ENCODE assay signal across 21 mouse cellular contexts in genomic region chr8:124039351-124039750, GRCm38 (mm10). TPM values are rescaled to one million over a fixed set of nuclear protein-coding genes. Genes with fewer than 3 reads are reported as not detected.
DNase-seq lines count a peak whose midpoint lies in the region; ATAC-seq and TF ChIP-seq lines count a peak whose summit lies in the region.
"Had no signal": no experiment of that assay in that cellular context is flagged by ENCODE, and none has a peak within 500 bp of the region (broad histone marks: within the 10 kb centered on the region; RNA-seq: fewer than 3 reads in every experiment).

No protein-coding gene starts in this region.

- H3K36me3 ChIP-seq in intestine, embryonic 14.5 days (ENCODE audit: control insufficient read depth, insufficient read depth, low read length): peaks cover 88% of the 10 kb centered on the region
- peaks cover 15% of the 10 kb centered on the region for H3K36me3 ChIP-seq in intestine, embryonic 16.5 days (ENCODE audit: control insufficient read depth, insufficient read depth, low read length)
- peaks cover 3% of the 10 kb centered on the region; the same call in 1 of the 2 replicates for H3K36me3 ChIP-seq in embryonic facial prominence, embryonic 11.5 days (replicated peaks; ENCODE audit: control insufficient read depth, insufficient read depth, low read depth, low read length)
- peaks cover 65% of the 10 kb centered on the region for H3K36me3 ChIP-seq in forebrain, postnatal 0 days (ENCODE audit: insufficient read depth)

- no peak for ATAC-seq in intestine, embryonic 14.5 days (replicated peaks; ENCODE audit: low FRiP score, low TSS enrichment, low read depth)
- no peak for ATAC-seq in intestine, embryonic 16.5 days
- no peak for ATAC-seq in embryonic facial prominence, embryonic 11.5 days (replicated peaks; ENCODE audit: insufficient number of reproducible peaks, low FRiP score, low TSS enrichment, low read depth)
- no peak for ATAC-seq in forebrain, postnatal 0 days
- ATAC-seq: CD4-positive, CD25-positive, alpha-beta regulatory T cell, adult 4 months; forebrain, embryonic 13.5 days; forebrain, embryonic 15.5 days had no signal

- H3K9me3 ChIP-seq in intestine, embryonic 14.5 days (ENCODE audit: control insufficient read depth, low read length): no peaks in the 10 kb centered on the region
- no peaks in the 10 kb centered on the region for H3K9me3 ChIP-seq in intestine, embryonic 16.5 days (ENCODE audit: control insufficient read depth, low read length)
- H3K9me3 ChIP-seq in embryonic facial prominence, embryonic 11.5 days (replicated peaks; ENCODE audit: control insufficient read depth, low read length): no peaks in the 10 kb centered on the region
- no peaks in the 10 kb centered on the region for H3K9me3 ChIP-seq in forebrain, postnatal 0 days (ENCODE audit: low read length)
- H3K9me3 ChIP-seq: embryonic facial prominence, embryonic 12.5 days; forebrain, embryonic 13.5 days; forebrain, embryonic 15.5 days; G1E had no signal

- no peak overlapping the region for H3K4me3 ChIP-seq in intestine, embryonic 14.5 days (ENCODE audit: low read depth, low read length)
- no peak overlapping the region for H3K4me3 ChIP-seq in intestine, embryonic 16.5 days (ENCODE audit: low read length)
- H3K4me3 ChIP-seq in embryonic facial prominence, embryonic 11.5 days (ENCODE audit: low read depth, low read length): no peak overlapping the region
- no peak overlapping the region for H3K4me3 ChIP-seq in forebrain, postnatal 0 days (ENCODE audit: low read depth, low read length)
- H3K4me3 ChIP-seq: embryonic facial prominence, embryonic 12.5 days; forebrain, embryonic 13.5 days; forebrain, embryonic 15.5 days had no signal

- no peaks in the 10 kb centered on the region for H3K4me1 ChIP-seq in intestine, embryonic 14.5 days (replicated peaks; ENCODE audit: control insufficient read depth, insufficient read depth, low read length)
- no peaks in the 10 kb centered on the region for H3K4me1 ChIP-seq in intestine, embryonic 16.5 days (ENCODE audit: control insufficient read depth, insufficient read depth, low read length)
- H3K4me1 ChIP-seq in embryonic facial prominence, embryonic 11.5 days (ENCODE audit: control insufficient read depth, insufficient read depth, low read length): no peaks in the 10 kb centered on the region
- H3K4me1 ChIP-seq in forebrain, postnatal 0 days (ENCODE audit: insufficient read depth): no peaks in the 10 kb centered on the region
- H3K4me1 ChIP-seq: embryonic facial prominence, embryonic 12.5 days; forebrain, embryonic 13.5 days; forebrain, embryonic 15.5 days had no signal

- peak; percentile 87 for DNase-seq in heart, adult 11 months
- no peak for DNase-seq in heart, postnatal 4 days
- peak; percentile 24 for DNase-seq in intestine, embryonic 14.5 days (ENCODE audit: low spot score)
- DNase-seq in embryonic facial prominence, embryonic 11.5 days (ENCODE audit: low spot score): peak; percentile 52
- no peak for DNase-seq in forebrain, postnatal 0 days
- DNase-seq: adrenal gland, adult 2 months; adrenal gland, postnatal 10 days; adrenal gland, postnatal 25 days; B cell, adult 2 months; cerebellum, adult 11 months; cerebellum, adult 18-20 months; cerebellum, adult 9-10 months; cerebellum, postnatal 10 days; cerebellum, postnatal 25 days had no signal

- 84% methylated on average over 4 of the region's 4 CpGs for WGBS in intestine, embryonic 14.5 days
- WGBS in intestine, embryonic 16.5 days: 86% methylated on average over 4 of the region's 4 CpGs
- 40% methylated on average over 4 of the region's 4 CpGs for WGBS in embryonic facial prominence, embryonic 11.5 days
- 85% methylated on average over 4 of the region's 4 CpGs for WGBS in forebrain, postnatal 0 days

- no peak overlapping the region for H3K27ac ChIP-seq in intestine, embryonic 14.5 days (ENCODE audit: low read depth)
- no peak overlapping the region for H3K27ac ChIP-seq in intestine, embryonic 16.5 days (ENCODE audit: low read length)
- H3K27ac ChIP-seq in embryonic facial prominence, embryonic 11.5 days (replicated peaks; ENCODE audit: low read depth, low read length): no peak overlapping the region
- H3K27ac ChIP-seq in forebrain, postnatal 0 days (ENCODE audit: low read depth, low read length): no peak overlapping the region
- H3K27ac ChIP-seq: embryonic facial prominence, embryonic 12.5 days; forebrain, embryonic 13.5 days; forebrain, embryonic 15.5 days had no signal

- H3K27me3 ChIP-seq in intestine, embryonic 14.5 days (replicated peaks; ENCODE audit: control insufficient read depth, insufficient read depth, low read length): no peaks in the 10 kb centered on the region
- no peaks in the 10 kb centered on the region for H3K27me3 ChIP-seq in intestine, embryonic 16.5 days (replicated peaks; ENCODE audit: control insufficient read depth, insufficient read depth, low read length)
- H3K27me3 ChIP-seq in embryonic facial prominence, embryonic 11.5 days (ENCODE audit: control insufficient read depth, insufficient read depth, low read length): no peaks in the 10 kb centered on the region
- H3K27me3 ChIP-seq in forebrain, postnatal 0 days (ENCODE audit: insufficient read depth, low read length): no peaks in the 10 kb centered on the region
- H3K27me3 ChIP-seq: CH12.LX; embryonic facial prominence, embryonic 12.5 days; forebrain, embryonic 13.5 days; forebrain, embryonic 15.5 days had no signal

- H3K4me2 ChIP-seq in intestine, embryonic 14.5 days (ENCODE audit: low read length): no peak overlapping the region
- no peak overlapping the region for H3K4me2 ChIP-seq in intestine, embryonic 16.5 days (ENCODE audit: low read depth, low read length)
- no peak overlapping the region for H3K4me2 ChIP-seq in embryonic facial prominence, embryonic 11.5 days (ENCODE audit: low read depth, low read length)
- H3K4me2 ChIP-seq in forebrain, postnatal 0 days (ENCODE audit: low read depth): no peak overlapping the region
- H3K4me2 ChIP-seq: embryonic facial prominence, embryonic 12.5 days; forebrain, embryonic 13.5 days; forebrain, embryonic 15.5 days had no signal

- H3K9ac ChIP-seq in intestine, embryonic 14.5 days (ENCODE audit: low read length): no peak overlapping the region
- H3K9ac ChIP-seq in intestine, embryonic 16.5 days (ENCODE audit: low read depth, low read length): no peak overlapping the region
- no peak overlapping the region for H3K9ac ChIP-seq in embryonic facial prominence, embryonic 11.5 days (replicated peaks; ENCODE audit: low read length)
- H3K9ac ChIP-seq in forebrain, postnatal 0 days: no peak overlapping the region
- H3K9ac ChIP-seq: embryonic facial prominence, embryonic 12.5 days; forebrain, embryonic 13.5 days; forebrain, embryonic 15.5 days had no signal

- no peak for TF ChIP-seq CTCF in forebrain, postnatal 0 days (IDR thresholded peaks at IDR 0.05; ENCODE audit: low read depth)

RNA-seq across cellular contexts. Expression of gene Urb2, which starts 18.0 kb away (rescaled TPM):
- 10 to 100 TPM; 10.8 to 11.1 TPM for total RNA-seq in heart, postnatal 4 days (2021)
- polyA plus RNA-seq in intestine, embryonic 14.5 days (2014; fragmentation: Nextera tagmentation; extraction: Ambion mirVana): 9.4 and 9.6 TPM in 2 replicates
- polyA plus RNA-seq in intestine, embryonic 16.5 days (2015; fragmentation: Nextera tagmentation; extraction: Ambion mirVana): 3.9 TPM in 2 replicates
- polyA plus RNA-seq in embryonic facial prominence, embryonic 11.5 days (2014; fragmentation: Nextera tagmentation; extraction: Ambion mirVana): 6.7 and 7.2 TPM in 2 replicates
- 12.7 and 14.8 TPM in 2 replicates for total RNA-seq in forebrain, postnatal 0 days (2014; rRNA removed)
- polyA plus RNA-seq in forebrain, postnatal 0 days (2015; fragmentation: Nextera tagmentation; extraction: Ambion mirVana): 1.2 and 1.8 TPM in 2 replicates

RNA-seq across cellular contexts. Expression of gene Taf5l, which starts 18.2 kb away (rescaled TPM):
- total RNA-seq in heart, postnatal 4 days (2021): 10 to 100 TPM; 27.5 to 29.9 TPM
- polyA plus RNA-seq in intestine, embryonic 14.5 days (2014; fragmentation: Nextera tagmentation; extraction: Ambion mirVana): 52.7 and 53.6 TPM in 2 replicates
- 27.8 and 32.7 TPM in 2 replicates for polyA plus RNA-seq in intestine, embryonic 16.5 days (2015; fragmentation: Nextera tagmentation; extraction: Ambion mirVana)
- polyA plus RNA-seq in embryonic facial prominence, embryonic 11.5 days (2014; fragmentation: Nextera tagmentation; extraction: Ambion mirVana): 45.1 TPM in 2 replicates
- 33.3 and 39.8 TPM in 2 replicates for total RNA-seq in forebrain, postnatal 0 days (2014; rRNA removed)
- 24.4 and 26.7 TPM in 2 replicates for polyA plus RNA-seq in forebrain, postnatal 0 days (2015; fragmentation: Nextera tagmentation; extraction: Ambion mirVana)

RNA-seq across cellular contexts. Expression of gene Abcb10, which starts 56.4 kb away (rescaled TPM):
- 10 to 100 TPM; 36.9 to 37.8 TPM for total RNA-seq in heart, postnatal 4 days (2021)
- 20.5 and 22.2 TPM in 2 replicates for polyA plus RNA-seq in intestine, embryonic 14.5 days (2014; fragmentation: Nextera tagmentation; extraction: Ambion mirVana)
- 18.7 and 19.7 TPM in 2 replicates for polyA plus RNA-seq in intestine, embryonic 16.5 days (2015; fragmentation: Nextera tagmentation; extraction: Ambion mirVana)
- 18.8 TPM in 2 replicates for polyA plus RNA-seq in embryonic facial prominence, embryonic 11.5 days (2014; fragmentation: Nextera tagmentation; extraction: Ambion mirVana)
- 33.7 and 35.4 TPM in 2 replicates for total RNA-seq in forebrain, postnatal 0 days (2014; rRNA removed)
- 8.3 and 10.4 TPM in 2 replicates for polyA plus RNA-seq in forebrain, postnatal 0 days (2015; fragmentation: Nextera tagmentation; extraction: Ambion mirVana)

Comparison
In these comparisons a context has a peak if more than half of its experiments do, and no peak if none do; other contexts are left out.
1. DNase-seq: peak in heart, adult 11 months (single experiment), intestine, embryonic 14.5 days (single experiment) and embryonic facial prominence, embryonic 11.5 days (single experiment); none in heart, postnatal 4 days (single experiment) and forebrain, postnatal 0 days (single experiment).